Mouse (Mus musculus) frontal cortex, postnatal 10 days (tissue): ENCODE data around the gene Pgm2.

Experiments
- DNase-seq, 2 experiments: peaks; one replicate each; pipeline ENCODE4 v3.0.0; 2022; ENCODE audit warnings: low spot score in 2 of 2, mixed read lengths in 1 of 2

Gene Pgm2

GRCm38 (mm10) chr5:64092748-64093292 lies at the start of gene Pgm2:
TSS of gene Pgm2 (plus strand) at chr5:64092950.
- peak; percentile 45 to 75 for DNase-seq

- no peak for DNase-seq
Observed at GRCm38 (mm10) chr5:64043694-64044453, 48.9 kb upstream of the Pgm2 start.

GRCm38 (mm10) chr5:64044790-64045189 lies 48.0 kb upstream of the Pgm2 start:
- DNase-seq = no peak

- DNase-seq = peak; percentile 34 to 35
Observed at GRCm38 (mm10) chr5:64045502-64045901, 47.2 kb upstream of the Pgm2 start.

GRCm38 (mm10) chr5:64046995-64047394 lies 45.8 kb upstream of the Pgm2 start:
- no peak for DNase-seq

- no peak for DNase-seq
Observed at GRCm38 (mm10) chr5:64047921-64048320, 44.8 kb upstream of the Pgm2 start.

- no peak for DNase-seq
Observed at GRCm38 (mm10) chr5:64048605-64049004, 44.1 kb upstream of the Pgm2 start.

- DNase-seq = no peak
Observed at GRCm38 (mm10) chr5:64049256-64049655, 43.5 kb upstream of the Pgm2 start.

- no peak for DNase-seq
Observed at GRCm38 (mm10) chr5:64053010-64053409, 39.7 kb upstream of the Pgm2 start.

- no peak for DNase-seq
Observed at GRCm38 (mm10) chr5:64056210-64056609, 36.5 kb upstream of the Pgm2 start.

GRCm38 (mm10) chr5:64060881-64061280 lies 31.9 kb upstream of the Pgm2 start:
- no peak for DNase-seq

- no peak for DNase-seq
Observed at GRCm38 (mm10) chr5:64061643-64062042, 31.1 kb upstream of the Pgm2 start.

- DNase-seq = no peak
Observed at GRCm38 (mm10) chr5:64062882-64063621, 29.7 kb upstream of the Pgm2 start.

- DNase-seq = no peak
Observed at GRCm38 (mm10) chr5:64063622-64064355, 29.0 kb upstream of the Pgm2 start.

- DNase-seq = no peak
Observed at GRCm38 (mm10) chr5:64064401-64064800, 28.3 kb upstream of the Pgm2 start.

GRCm38 (mm10) chr5:64065497-64066046 lies 27.2 kb upstream of the Pgm2 start:
- DNase-seq = no peak

GRCm38 (mm10) chr5:64066159-64066558 lies 26.6 kb upstream of the Pgm2 start:
- DNase-seq = no peak

GRCm38 (mm10) chr5:64067576-64067975 lies 25.2 kb upstream of the Pgm2 start:
- DNase-seq = no peak

- DNase-seq = peak in 1 of 2 experiments; percentile 31
Observed at GRCm38 (mm10) chr5:64070081-64070673, 22.6 kb upstream of the Pgm2 start.

- DNase-seq = no peak
Observed at GRCm38 (mm10) chr5:64070742-64071476, 21.8 kb upstream of the Pgm2 start.

- DNase-seq = no peak
Observed at GRCm38 (mm10) chr5:64074455-64074854, 18.3 kb upstream of the Pgm2 start.
